Mouse (Mus musculus): ENCODE measurements at regions not wholly inside any gene's neighbourhood (a gene's known extent, or its start where the extent isn't known, plus 50 kb on each side); places are given as distances from the start of the nearest gene placed in this dataset.

DNA sequence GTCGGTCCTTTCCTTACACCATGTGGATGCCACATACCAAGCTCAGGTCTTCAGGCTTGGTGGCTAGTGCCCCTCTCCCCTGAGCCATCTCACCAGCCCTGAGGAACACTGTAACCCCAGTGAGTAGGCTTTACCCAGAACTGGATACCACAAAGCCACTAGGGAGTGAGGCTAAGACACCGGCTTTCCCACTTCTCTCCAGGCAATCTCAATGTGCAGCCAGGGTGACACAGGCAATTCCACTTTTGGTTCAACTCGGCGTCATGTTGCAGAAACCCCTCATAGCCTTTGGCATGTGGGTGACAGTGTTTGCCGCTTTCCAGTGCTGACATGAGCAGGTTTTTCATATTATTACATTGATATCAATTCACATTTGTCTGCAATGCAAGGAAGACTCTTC lies 164.6 kb upstream of the Gcfc2 start:
- Histone ChIP-seq H3K4me1 (replicated peaks; ENCODE audit: low read depth, low read length) (no peaks in the 10 kb centered on the region), H3K4me3 (replicated peaks; ENCODE audit: low read length) (no peak overlapping the region), H3K9me3 (ENCODE audit: low read length) (no peaks in the 10 kb centered on the region), H3K27me3 (ENCODE audit: insufficient read depth, low read length) (no peaks in the 10 kb centered on the region), H3K36me3 (ENCODE audit: insufficient read depth, low read length) (no peaks in the 10 kb centered on the region)
- no peak for TF ChIP-seq POU5F1 (IDR thresholded peaks at IDR 0.05; ENCODE audit: borderline replicate concordance, low read length)
- no peak for TF ChIP-seq CTCF (conservative IDR thresholded peaks at IDR 0.05; ENCODE audit: low read length)
- TF ChIP-seq NANOG (IDR thresholded peaks at IDR 0.05; ENCODE audit: borderline replicate concordance, low read length), result no peak

DNA sequence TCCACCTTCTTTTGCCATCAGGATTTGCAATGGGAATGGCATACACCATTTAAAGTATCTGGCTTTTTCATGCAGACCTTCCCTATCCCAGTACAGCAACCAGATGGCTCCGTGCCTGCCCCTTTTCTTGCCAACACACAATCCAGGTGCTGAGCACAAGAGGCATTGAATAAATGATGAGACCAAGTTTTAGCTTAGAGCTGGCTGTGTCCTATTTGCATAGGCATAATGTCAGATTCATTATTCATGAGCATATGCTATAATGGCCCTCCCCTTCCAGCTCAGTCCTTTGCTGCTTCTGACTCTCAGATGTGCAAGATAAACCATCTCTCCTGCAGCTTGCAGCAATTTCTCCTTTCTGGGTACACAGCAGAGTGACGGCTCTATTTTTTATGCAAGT lies 163.3 kb upstream of the Gcfc2 start:
- H3K36me3 ChIP-seq (ENCODE audit: insufficient read depth, low read length), result no peaks in the 10 kb centered on the region
- H3K4me3 ChIP-seq (replicated peaks; ENCODE audit: low read length), result no peak overlapping the region
- H3K9me3 ChIP-seq (ENCODE audit: low read length), result no peaks in the 10 kb centered on the region; the same call in 1 of the 2 replicates
- TF ChIP-seq POU5F1 (IDR thresholded peaks at IDR 0.05; ENCODE audit: borderline replicate concordance, low read length), result no peak
- no peaks in the 10 kb centered on the region for H3K27me3 ChIP-seq (ENCODE audit: insufficient read depth, low read length)
- H3K4me1 ChIP-seq (replicated peaks; ENCODE audit: low read depth, low read length), result no peaks in the 10 kb centered on the region

GRCm38 (mm10) chr6:81765831-81766230 lies 157.6 kb upstream of the Gcfc2 start:
- TF ChIP-seq POU5F1 (IDR thresholded peaks at IDR 0.05; ENCODE audit: borderline replicate concordance, low read length) (no peak), CTCF (conservative IDR thresholded peaks at IDR 0.05; ENCODE audit: low read length) (no peak), NANOG (IDR thresholded peaks at IDR 0.05; ENCODE audit: borderline replicate concordance, low read length) (no peak)
- H3K36me3 ChIP-seq (ENCODE audit: insufficient read depth, low read length), result no peaks in the 10 kb centered on the region
- H3K27me3 ChIP-seq (ENCODE audit: insufficient read depth, low read length), result no peaks in the 10 kb centered on the region
- peaks cover under 1% of the 10 kb centered on the region; the same call in 1 of the 2 replicates for H3K9me3 ChIP-seq (ENCODE audit: low read length)
- no peak overlapping the region for H3K4me3 ChIP-seq (replicated peaks; ENCODE audit: low read length)
- 0 out of 2 replicates have a peak, but pooled peaks cover 4% of the 10 kb centered on the region for H3K4me1 ChIP-seq (replicated peaks; ENCODE audit: low read depth, low read length)

DNA sequence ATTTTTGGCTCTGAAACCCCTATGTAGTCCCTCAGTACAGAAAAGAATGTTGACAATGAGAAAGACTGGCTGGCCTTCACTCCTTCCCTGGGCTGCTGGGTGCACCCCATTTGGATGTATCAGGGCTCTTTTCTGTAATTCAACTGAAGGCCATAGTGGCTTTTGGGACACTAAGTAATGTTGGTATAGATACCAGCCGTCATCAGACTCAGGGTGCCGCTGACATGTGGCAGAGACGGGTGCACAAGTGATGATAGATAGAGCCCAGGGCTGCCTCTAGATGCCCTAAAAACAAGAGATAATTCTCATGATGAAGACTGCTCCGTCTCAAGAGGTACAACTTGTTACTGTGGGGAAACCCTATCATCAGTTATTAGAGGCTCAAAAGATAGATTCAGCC lies 156.7 kb upstream of the Gcfc2 start:
- Histone ChIP-seq H3K9me3 (ENCODE audit: low read length) (peaks cover 3% of the 10 kb centered on the region), H3K27me3 (ENCODE audit: insufficient read depth, low read length) (no peaks in the 10 kb centered on the region), H3K4me3 (replicated peaks; ENCODE audit: low read length) (no peak overlapping the region), H3K4me1 (replicated peaks; ENCODE audit: low read depth, low read length) (peaks cover 6% of the 10 kb centered on the region; the same call in 1 of the 2 replicates), H3K36me3 (ENCODE audit: insufficient read depth, low read length) (no peaks in the 10 kb centered on the region)
- TF ChIP-seq CTCF (conservative IDR thresholded peaks at IDR 0.05; ENCODE audit: low read length) (no peak), POU5F1 (IDR thresholded peaks at IDR 0.05; ENCODE audit: borderline replicate concordance, low read length) (no peak)

DNA sequence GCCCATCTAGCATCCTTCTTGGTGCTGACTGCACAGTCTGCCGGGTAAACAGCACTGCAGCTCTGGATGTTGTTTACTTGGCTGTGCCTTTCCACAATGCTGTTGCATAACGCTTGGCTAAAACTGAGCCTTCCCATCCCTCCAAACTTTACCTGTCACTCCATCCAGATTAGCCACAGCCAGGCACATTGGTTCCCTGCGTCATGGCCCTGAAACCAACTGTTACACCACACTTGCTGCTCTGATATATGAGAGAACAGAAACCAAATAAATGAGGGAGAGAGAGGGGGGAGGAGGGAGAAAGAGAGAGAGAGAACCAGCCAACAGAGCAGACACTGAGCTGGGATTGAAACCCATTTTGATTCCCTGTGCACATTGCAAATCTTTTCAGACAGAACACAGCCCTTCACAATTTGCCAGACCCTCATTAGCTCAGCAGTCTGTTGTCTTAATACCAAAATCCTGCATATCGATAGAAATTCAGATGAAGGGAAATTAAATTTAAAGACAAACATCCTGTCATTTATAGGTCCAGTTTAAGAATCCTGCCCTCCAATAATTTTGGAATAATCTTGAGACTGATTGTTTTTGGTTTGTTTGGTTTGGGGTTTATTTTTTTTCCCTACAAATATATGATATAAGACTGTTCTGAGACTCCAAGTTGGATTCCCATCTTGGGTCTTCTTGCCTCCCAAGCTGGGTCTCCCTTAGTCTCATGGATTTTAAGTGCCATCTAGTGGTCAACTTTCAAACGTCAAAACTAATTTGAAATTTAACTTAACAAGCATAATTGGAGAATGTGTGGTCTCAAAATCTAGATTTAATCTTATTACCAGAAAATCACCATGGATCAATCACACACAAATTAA lies 154.6 kb upstream of the Gcfc2 start:
- H3K9me3 ChIP-seq (ENCODE audit: low read length), result peaks cover 3% of the 10 kb centered on the region
- H3K36me3 ChIP-seq (ENCODE audit: insufficient read depth, low read length), result no peaks in the 10 kb centered on the region
- TF ChIP-seq CTCF (conservative IDR thresholded peaks at IDR 0.05; ENCODE audit: low read length) (peak; percentile 30), POU5F1 (IDR thresholded peaks at IDR 0.05; ENCODE audit: borderline replicate concordance, low read length) (no peak)
- no peak overlapping the region for H3K4me3 ChIP-seq (replicated peaks; ENCODE audit: low read length)
- peaks cover 8% of the 10 kb centered on the region; the same call in 1 of the 2 replicates for H3K4me1 ChIP-seq (replicated peaks; ENCODE audit: low read depth, low read length)
- H3K27me3 ChIP-seq (ENCODE audit: insufficient read depth, low read length), result no peaks in the 10 kb centered on the region

DNA sequence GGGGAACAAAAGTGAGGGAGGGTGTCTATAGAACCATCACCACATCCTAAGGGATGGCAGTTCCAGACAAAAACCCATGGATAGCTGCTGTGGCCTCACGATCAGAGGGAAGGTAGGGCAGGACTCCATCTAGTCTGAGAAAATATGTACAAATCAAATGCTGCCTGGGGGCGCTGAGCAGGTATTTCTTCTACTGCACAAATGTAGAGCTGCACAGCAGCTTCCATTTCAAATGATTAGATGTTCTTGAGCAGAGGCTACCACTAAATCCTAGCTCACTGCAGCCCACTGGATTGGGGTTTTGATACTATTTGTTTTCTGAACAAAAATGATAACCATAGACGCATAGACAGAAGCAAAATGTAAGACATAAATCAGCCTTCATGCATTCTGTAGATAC lies 153.2 kb upstream of the Gcfc2 start:
- Histone ChIP-seq H3K27me3 (ENCODE audit: insufficient read depth, low read length) (no peaks in the 10 kb centered on the region), H3K4me1 (replicated peaks; ENCODE audit: low read depth, low read length) (peaks cover 8% of the 10 kb centered on the region; the same call in 1 of the 2 replicates), H3K4me3 (replicated peaks; ENCODE audit: low read length) (no peak overlapping the region), H3K36me3 (ENCODE audit: insufficient read depth, low read length) (no peaks in the 10 kb centered on the region), H3K9me3 (ENCODE audit: low read length) (peaks cover 12% of the 10 kb centered on the region)
- TF ChIP-seq NANOG (IDR thresholded peaks at IDR 0.05; ENCODE audit: borderline replicate concordance, low read length) (no peak), POU5F1 (IDR thresholded peaks at IDR 0.05; ENCODE audit: borderline replicate concordance, low read length) (no peak), CTCF (conservative IDR thresholded peaks at IDR 0.05; ENCODE audit: low read length) (no peak)

DNA sequence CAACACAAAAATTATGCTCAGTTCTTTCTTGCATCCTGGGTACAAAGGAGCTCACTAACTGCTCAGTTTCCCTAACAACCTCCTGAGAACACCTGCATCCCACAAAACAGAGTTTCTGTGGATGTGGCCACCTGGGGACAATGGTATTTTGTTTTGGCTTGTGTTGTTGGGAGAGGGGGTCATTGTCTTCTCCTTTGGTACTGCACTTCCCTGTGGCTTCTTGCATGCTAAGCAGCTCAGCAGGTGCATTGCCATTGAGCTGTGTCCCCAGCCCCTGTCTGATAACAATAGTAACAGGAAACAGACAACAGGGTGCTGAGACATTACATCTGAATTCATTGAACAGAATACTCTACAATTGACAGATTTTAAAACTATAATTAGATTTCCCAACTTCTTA lies 151.6 kb upstream of the Gcfc2 start:
- H3K4me3 ChIP-seq (replicated peaks; ENCODE audit: low read length), result no peak overlapping the region
- H3K4me1 ChIP-seq (replicated peaks; ENCODE audit: low read depth, low read length), result peaks cover 8% of the 10 kb centered on the region; the same call in 1 of the 2 replicates
- H3K36me3 ChIP-seq (ENCODE audit: insufficient read depth, low read length), result no peaks in the 10 kb centered on the region
- no peak; the same call in 1 of the 2 replicates for TF ChIP-seq NANOG (IDR thresholded peaks at IDR 0.05; ENCODE audit: borderline replicate concordance, low read length)
- TF ChIP-seq CTCF (conservative IDR thresholded peaks at IDR 0.05; ENCODE audit: low read length), result no peak
- TF ChIP-seq POU5F1 (IDR thresholded peaks at IDR 0.05; ENCODE audit: borderline replicate concordance, low read length), result no peak
- no peaks in the 10 kb centered on the region for H3K27me3 ChIP-seq (ENCODE audit: insufficient read depth, low read length)
- peaks cover 12% of the 10 kb centered on the region for H3K9me3 ChIP-seq (ENCODE audit: low read length)

- H3K4me1 ChIP-seq (replicated peaks; ENCODE audit: low read depth, low read length), result no peaks in the 10 kb centered on the region
- peaks cover 6% of the 10 kb centered on the region; the same call in 1 of the 2 replicates for H3K9me3 ChIP-seq (ENCODE audit: low read length)
- no peaks in the 10 kb centered on the region for H3K27me3 ChIP-seq (ENCODE audit: insufficient read depth, low read length)
- TF ChIP-seq POU5F1 (IDR thresholded peaks at IDR 0.05; ENCODE audit: borderline replicate concordance, low read length), result no peak
- TF ChIP-seq CTCF (conservative IDR thresholded peaks at IDR 0.05; ENCODE audit: low read length), result no peak
- TF ChIP-seq NANOG (IDR thresholded peaks at IDR 0.05; ENCODE audit: borderline replicate concordance, low read length), result no peak
- no peak overlapping the region for H3K4me3 ChIP-seq (replicated peaks; ENCODE audit: low read length)
- H3K36me3 ChIP-seq (ENCODE audit: insufficient read depth, low read length), result no peaks in the 10 kb centered on the region
These were observed 141.3 kb upstream of the Gcfc2 start for GRCm38 (mm10) chr6:81782131-81782530.
